Mouse (Mus musculus) embryonic fibroblast, embryonic 13.5 days (primary cell): Measurements from ENCODE around the gene 9830107B12Rik.

Experiments
- CTCF ChIP-seq: IDR thresholded peaks from 2 replicates; pipeline ENCODE4 v1.5.1; 2011; ENCODE audit warnings: mild to moderate bottlenecking, control low read depth, low read length, moderate library complexity, borderline replicate concordance; ENCODE audit not compliant: insufficient read depth
- POLR2A ChIP-seq: IDR thresholded peaks from 2 replicates; pipeline ENCODE4 v1.6.1; 2011; ENCODE audit warnings: low read depth, mild to moderate bottlenecking, control low read depth, low read length, moderate library complexity

DNA sequence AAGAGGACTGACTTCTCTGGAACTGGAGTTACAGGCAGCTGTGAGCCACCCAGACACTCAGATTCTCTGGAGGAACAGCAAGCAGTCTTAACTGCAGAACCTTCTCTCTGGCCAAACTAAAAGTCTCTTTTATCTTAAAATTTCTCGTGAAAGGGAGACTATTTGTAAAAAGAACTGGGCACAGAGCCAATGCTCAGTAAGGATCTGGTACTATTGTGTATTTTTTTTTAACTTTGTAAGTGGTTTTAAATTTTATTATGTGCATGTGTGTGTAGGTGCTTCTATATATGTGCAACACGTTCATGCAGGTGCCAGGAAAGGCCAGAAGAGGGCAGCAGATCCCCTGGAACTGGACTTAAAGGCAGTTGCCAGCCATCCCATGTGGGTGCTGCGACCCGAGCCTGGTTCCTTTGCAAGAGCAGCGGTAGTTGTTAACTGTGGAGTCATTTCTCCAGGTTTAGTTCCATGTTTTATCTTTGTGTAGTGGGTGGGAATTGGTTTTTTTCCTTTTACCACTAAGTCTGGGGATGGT, 52.7 kb downstream of the 9830107B12Rik start:
- no peak for TF ChIP-seq CTCF
- TF ChIP-seq POLR2A = no peak
